Mouse (Mus musculus) c-Kit-positive CD71-positive TER-119-positive erythroid progenitor cells, embryonic 14.5 days (primary cell): ENCODE measurements at regions not wholly inside any gene's neighbourhood (a gene's known extent, or its start where the extent isn't known, plus 50 kb on each side); places are given as distances from the start of the nearest gene placed in this dataset.
A peak's percentile ranks its signal among the peaks of the same experiment; 100 is the strongest.
"Not testable (repeated sequence)": the region's sequence is repeated elsewhere in the genome, so short reads cannot be mapped to it uniquely, and the experiment has no call there.

Source experiments
- DNase-seq: peaks from one replicate; pipeline ENCODE4 v3.0.0-alpha.2; 2013; ENCODE audit warnings: low spot score

DNA sequence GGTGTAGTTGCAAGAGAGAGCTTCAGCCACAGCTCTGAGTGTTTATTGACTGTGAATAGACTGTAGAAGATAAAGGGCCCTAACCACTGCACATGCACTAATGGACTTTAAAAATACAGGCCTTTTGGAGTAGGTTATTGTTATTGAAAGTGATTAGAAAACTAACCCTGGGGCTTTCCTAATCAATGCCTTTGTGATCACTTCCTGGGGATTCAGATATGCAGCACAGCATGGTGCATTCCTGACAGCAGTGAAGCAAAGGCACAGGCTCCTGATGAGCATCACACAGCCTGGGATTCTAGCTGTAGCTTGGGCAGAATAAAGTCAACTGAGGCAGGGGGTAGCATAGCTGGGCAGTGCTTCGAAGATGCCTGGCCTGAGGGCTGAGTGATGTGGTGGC, 87.3 kb downstream of the Gm11077 start:
- no peak for DNase-seq

DNA sequence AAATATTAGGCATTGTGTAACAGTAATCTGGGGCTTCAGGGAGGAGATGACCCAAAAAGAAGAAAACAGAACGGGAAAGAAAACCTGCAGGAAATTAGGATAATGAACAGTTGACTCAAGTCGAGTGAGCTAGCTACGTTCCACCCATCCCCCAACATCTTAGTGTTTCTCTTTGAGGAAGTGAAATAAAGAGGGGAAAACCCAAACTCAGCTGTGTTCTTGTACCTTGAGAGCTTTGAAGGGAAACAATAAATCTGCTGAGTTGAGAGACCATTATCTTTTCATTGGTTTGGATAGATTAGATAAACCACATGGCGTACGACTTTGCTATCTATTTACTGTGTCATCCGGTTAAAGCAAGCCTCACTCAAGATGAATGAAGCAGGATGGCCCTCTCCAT, 87.7 kb downstream of the Gm11077 start:
- DNase-seq, result no peak

DNA sequence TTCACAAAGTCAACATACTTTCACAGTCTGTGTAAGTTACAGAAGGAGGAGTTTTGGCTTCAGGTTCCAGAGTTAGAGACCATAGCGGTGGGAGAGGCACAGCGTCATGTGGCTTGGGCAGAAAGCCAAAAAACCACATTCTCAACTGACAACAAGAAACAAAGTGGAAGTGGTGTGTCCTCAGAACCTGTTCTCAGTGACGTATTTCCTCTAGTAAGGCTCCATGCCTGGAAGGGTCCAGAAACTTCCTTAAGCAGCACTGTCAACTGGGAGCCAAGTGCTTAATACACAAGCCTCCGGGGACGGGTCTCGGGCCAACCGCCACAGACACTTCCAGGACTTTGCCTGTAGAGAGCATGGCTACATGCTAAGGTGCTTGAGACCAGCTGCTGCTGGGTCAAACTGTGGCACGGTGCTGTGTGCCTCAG, 90.4 kb downstream of the Gm11077 start:
- DNase-seq, result no peak

DNA sequence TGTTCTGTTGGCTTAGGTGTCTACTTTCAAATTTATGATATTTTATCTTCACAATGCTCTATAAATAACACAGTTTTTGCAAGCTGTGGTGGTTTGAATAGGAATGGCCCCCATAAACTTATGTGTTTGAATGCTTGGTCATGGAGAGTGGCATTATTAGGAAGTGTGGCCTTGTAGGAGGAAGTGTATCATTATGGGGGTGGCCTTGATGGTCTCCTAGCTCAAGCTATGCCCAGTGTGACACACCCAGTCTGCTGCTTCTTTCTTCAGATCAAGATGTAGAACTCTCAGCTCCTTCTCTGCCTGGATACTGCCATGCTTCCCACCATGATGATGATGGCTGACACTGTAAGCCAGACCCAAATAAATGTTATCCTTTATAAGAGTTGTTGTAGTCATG, 97.4 kb downstream of the Gm11077 start:
- no peak for DNase-seq

DNA sequence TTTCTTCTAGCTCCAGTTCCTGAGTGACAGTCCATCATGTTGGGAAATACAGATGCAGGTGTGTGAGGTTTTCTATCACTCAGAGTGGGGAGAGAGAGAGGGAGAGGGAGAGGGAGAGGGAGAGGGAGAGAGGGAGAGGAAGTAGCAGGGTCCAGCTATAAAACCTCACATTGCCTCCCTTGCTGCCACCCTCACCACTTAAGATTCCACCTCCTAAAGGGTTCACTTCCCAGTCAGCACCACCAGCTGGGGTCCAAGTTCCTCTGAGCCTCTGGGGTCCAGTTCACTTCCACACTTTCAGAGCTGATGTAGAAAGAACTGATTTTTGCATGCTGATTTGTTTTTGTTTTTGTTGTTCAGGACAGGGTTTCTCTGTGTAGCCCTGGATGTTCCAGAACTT, 98.6 kb downstream of the Gm11077 start:
- DNase-seq, result no peak

DNA sequence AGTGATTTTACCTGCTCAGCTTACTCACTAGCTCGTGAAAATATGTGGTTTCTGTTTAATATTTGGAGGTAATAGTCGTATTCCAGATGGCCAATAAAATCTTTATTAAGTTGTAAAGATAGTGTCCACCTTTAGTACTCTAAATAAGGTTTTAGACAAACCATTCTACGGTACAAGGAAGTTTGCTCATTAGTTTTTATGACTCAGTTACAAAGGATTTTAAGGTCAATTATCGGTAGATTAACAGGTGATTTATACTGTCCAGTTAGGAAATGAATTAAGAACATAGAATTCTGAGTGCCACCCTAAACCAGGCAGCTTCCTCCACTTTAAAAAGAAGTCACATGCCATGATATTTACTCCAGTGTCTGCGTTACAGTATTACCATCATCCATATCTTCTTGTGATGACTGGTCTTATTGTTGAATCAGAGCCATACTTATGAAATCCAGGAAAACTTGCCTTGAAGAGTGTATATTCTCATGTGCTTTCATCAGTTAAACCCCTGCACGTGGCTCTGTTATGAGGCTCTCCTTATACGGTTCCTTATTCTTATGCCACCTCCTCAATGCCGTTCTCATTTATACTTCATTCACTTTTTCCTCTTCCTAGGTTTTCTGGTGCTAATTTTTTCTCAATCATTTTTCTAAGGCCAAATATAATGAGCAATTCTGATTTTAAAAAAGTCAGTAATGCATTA, 114.4 kb downstream of the Gm11077 start:
- no peak for DNase-seq

DNA sequence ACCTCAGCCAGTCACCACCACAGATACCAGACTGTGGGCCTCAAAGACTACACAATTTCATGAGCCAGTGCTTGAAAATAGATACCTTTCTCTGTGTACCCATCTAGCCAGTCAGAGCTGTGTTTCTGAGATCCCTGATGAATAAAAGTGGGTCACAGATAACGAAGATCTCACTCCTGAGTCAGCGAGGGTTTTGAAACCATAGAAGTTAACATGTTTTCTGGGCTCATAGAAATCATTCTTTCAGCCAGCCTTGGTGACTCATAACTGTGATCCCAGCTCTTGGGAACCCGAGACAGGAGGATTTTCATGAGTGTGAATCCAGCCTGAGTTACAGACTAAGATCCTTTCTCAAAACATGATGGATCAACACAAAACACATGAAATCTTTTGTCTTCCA, 118.1 kb downstream of the Gm11077 start:
- no peak for DNase-seq

DNA sequence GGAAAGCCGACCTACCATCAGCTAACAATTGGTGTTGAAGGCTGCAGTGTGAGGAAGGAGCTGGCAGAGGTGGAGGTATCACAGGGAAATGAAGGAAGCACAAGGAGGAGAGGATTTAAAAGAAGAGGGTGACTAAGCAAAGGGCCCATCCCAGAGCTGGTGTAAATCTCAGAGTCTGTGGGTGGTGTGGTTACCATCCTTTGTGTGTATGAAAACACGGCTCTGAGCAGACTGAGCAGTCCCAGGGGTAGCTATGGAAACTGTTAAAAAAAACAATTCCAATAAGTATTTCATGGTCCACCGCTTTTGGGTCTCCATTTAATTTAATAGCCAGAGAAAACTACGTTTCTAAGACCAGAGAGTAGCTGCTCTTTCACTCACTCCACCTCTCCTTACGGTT, 123.3 kb downstream of the Gm11077 start:
- no peak for DNase-seq

DNA sequence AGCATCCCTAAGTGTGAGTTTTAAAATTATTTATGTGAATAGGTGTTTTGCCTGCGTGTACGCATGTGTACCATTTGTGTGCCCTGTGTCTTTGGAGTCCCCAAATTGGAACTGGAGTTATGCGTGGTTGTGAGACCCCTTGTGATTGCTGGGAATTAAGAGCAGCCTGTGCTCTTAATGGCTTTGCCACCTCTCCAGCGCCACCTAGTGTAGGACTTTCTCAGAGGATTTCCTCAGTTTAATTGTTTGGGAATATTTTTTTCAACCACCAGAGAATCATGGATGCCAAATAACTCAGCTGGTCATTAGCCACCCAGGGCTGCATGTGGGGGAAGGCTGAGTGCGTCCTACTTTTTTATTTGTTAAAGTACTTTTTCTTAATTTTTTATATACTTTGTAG, 124.4 kb downstream of the Gm11077 start:
- peak; percentile 2 for DNase-seq

DNA sequence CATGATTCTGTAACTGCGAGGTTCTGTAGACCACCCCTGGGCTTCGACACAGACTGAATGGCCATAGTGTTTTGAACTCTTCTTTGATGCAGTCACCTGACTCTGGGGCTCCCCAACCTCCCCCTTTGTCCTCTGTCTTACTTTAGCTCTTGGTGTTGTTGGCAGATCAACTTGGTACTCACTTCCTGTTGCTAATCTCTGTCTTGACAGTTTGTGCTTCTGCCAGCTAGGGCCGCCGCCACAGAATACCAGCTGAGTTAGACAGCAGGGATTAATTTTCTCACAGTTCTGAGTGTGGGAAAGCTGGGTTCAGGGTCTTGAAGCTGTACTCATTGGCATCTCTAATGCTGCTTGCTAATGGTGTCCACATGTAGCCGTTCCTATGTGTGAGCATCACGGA, 125.6 kb downstream of the Gm11077 start:
- DNase-seq, result no peak

DNA sequence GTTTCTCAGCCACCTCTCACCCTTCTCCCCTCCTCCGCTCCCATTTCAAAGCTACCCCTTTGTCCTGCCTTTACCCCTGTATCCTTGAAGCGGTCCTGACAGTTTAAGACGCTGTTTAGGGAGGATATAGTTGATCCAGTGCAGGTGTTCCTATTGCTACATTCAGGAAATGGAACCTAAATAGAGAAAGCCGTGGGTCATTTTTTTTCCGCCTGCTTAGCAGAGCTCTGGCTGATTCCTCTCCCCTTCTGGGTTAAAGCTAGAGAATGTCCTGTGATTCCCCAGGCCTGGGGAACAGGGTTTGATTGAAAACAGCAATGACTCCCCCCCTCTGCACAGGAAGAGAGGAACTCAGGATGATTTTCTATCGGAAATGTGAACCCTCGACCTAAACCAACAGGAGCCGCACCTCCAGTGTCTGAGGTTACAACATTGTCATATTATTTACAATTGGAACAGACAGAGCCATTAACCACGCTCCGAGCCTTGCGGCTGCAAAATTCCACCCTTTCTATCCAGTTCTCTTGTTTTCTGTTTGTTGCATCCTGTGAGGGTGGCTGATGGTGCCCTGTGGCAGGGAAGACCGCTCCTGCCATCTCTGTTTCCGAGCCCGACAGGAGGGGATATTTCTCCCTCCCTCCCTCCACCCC, 127.5 kb downstream of the Gm11077 start:
- no peak for DNase-seq

DNA sequence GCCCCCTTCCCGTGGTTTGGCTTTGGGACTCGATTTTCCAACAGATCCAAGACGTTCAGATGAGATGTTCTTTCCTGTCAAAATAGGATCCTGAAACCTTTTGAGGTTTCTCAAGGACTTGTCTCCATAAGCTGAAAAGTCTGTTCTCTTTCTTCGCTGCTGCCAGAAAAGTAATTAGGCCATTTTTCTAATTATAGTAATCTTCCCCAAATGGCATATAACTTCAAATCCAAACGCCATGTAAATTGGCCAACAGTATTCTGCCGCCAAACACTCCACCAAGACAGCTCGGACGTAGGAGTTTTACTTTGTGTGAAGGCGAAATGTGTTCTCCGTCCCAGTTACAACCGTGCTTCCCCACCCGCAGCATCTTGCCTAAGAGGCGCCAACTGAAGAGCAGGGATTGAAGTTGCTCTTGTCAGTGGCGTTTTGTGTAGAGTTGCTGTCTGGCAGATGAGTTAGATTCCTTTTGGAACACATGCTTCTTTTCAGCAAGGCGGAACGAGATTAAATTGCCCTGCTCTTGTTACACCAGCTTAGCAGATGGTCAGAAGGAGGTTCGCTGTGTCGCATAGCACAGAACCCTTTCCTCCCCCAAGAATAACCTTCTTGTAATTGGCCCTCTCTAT, 128.1 kb downstream of the Gm11077 start:
- DNase-seq, result no peak

DNA sequence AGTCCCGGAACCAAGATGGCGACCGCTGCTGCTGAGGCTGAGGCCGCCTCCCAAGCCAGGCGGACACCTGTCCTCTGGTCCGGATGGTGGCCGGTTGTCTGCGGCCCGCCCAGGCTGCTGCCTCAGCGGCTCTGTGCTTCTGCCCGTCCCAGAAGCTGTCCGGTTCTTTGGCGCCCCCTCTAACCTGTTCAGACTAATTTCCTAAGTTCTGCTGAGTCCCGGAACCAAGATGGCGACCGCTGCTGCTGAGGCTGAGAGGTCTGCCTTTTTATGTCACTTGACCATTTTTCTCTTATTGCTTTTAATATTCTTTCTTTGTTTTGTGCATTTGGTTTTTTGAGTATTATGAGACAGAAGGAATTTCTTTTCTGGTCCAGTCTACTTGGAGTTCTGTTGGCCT, 140.4 kb downstream of the Gm11077 start:
- DNase-seq, result not testable (repeated sequence)

DNA sequence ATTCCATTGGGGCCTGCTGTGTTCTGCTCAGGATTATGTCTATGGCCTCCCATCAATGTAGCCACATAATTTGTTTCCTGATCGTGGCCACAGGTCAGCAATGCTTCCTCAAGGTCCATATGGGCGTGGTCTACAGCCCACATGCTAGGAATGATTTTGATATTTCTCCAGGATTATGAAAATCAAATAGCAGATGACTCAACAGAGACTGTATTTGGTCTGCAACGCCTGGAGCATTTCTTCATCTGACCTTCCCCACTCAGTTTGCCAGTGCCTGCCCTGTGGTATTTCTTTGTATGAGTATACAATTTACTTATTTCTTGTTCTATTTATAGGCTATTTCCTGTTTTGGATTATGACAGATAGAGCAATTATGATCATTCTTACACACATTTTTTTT, 145.7 kb downstream of the Gm11077 start:
- no peak for DNase-seq

DNA sequence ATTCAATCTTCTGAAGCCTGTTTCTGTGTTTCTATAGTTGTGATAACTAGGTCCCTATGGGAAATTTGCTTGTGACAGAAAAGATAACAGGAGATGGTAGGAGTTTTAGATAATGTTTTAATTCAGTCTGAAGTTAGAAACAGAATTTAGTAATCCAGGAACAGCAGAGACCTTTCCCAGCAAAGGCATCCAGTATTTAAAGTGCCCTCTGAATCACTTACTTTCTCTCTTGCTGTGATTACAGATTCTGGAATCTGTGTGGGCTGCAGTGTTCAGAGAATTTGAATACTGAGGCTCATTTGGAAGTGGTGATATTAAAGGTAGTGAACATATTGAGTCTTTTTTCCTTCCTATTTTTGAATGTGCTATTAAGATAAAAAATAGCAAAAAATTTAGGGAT, 154.6 kb downstream of the Gm11077 start:
- DNase-seq, result no peak

DNA sequence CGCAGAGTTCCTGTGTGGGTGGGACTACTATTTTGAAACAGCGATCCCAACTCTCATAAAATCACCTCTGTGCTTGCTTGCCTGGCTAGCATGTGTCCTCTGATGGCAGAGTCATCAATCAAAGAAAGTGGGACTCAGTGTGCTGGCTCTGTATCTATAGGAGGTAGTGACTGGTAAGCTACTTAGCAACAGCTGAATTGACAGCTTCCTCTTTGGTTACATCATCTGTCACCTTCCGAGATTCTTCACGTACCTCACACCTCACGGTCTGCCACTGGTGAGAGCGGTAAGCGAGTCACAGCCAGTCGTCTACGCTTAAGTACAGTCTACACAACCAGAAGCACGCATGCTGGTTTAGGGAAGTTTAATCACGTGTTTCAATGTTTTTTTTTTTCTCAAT, 159.5 kb downstream of the Gm11077 start:
- no peak for DNase-seq

DNA sequence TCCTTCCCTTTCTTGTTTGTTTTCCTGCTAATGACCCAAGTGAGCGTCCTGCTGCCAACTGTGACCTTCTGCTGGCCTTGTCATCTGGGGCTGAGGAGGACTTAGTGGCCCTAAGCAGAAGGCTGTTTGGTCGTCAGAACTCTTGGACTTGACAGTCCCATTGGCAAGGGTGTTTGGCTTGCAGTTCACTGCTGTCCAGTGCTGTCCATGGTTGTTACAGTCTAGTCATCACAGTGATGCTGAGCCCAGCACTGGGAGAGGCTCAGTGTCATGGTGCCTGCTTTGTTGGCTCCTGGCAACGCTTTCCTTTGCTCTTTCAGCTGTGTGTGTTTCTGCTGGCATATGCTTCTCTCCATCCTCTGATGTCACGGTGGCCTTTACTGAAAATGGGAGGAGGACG, 161.0 kb downstream of the Gm11077 start:
- DNase-seq, result no peak

DNA sequence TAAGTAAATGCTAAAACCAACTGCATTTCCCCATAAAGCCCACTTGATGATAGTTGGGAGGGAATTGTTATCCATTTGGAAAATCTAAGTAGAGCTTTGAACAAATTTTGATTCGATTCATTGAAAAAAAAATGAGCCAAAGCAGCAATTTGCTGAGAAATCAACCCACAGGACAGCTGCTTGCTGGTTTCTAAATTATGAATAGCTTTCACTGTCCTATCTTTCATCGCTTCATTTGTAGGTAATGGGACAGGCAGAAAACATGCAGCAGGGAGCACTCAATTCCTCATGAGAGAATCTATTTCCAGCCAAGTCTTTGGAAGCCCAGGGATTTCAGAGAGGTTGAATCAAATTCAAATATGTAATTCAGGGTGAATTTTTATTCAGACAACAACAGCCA, 161.5 kb downstream of the Gm11077 start:
- no peak for DNase-seq

DNA sequence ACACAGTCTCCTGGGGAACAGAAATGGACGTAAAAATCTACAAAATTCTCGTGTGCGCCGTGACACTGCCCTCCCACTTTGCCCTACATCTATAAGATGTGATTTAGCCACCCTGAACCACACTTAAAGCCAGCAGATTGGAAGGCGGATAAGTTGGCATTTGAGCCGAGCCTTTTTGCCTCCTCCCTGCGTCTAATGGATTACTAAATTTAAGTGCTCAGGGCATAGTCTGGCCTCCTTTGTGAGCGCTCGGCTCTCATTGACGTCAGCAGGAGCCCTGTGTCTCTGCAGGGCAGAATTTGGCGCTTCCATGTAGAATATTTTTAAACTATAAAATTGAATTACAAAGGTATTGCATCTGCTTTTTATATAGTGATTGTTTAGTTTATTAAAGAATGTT, 165.4 kb downstream of the Gm11077 start:
- DNase-seq, result no peak

DNA sequence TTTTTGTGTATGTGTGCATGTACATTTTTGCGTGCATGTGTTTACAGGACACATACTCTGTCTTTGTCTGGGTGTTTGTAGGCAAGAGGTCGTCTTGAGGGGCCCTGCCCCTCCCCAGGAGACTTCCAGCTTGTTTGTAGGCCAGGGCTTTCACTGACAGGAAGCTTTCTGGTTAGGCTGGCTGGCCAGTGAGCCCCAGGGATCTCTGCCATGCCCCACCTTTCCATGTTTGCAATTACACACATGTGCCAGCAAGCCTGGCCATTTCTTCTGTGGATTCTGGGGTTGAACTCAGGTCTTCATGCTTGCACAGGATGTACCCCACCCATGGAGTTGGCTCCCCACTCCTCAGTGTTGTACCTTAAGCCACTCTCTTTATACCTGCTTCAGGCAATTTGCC, 166.4 kb downstream of the Gm11077 start:
- DNase-seq, result no peak

DNA sequence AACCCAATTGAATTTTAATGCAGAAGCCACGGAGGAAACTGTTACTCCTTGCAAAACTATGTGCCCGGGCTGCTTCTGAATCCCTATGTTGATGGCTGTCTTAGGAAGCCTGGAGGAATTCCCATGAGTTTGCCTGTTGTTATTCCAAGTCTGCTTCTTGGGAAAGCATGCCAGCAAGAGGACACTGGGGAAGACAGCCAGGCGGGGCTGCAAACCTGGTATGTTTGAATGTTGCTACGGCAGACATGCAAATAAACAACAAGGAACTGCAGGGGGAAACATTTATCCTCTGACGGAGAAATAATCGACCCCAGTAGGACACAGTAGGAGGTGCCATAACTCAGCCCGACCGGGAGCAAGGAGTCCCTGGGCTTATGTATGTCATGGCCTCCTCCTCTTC, 168.0 kb downstream of the Gm11077 start:
- no peak for DNase-seq

DNA sequence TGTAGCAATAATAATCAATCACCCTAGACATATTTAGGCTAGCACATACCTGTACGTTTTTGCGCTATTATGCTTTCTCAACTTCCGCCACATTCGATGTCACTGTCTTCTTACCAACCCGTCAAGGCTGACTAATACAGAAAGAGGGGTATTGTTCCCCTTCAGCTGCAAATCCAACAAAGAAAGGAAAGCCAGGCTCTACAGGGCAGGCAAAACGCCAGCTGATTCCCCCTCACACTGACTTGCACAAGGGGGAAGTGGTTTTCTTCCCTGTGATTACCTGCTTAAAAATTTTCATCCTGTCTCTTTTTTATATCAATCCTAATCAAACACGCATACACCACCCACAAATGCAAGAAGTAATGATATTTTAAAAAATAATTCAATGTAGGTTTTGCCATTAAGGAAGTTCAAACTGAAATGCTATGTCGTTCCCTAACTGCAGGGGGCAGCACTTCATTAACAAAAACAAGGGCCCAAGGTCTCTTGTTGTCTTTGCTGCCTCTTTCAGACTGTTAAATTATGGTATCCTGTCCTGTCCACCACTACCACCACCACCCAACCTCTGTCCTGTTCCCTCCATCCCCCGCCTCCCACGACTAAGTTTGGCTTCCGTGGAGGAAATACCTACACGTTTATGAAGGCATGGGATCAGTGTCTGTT, 195.4 kb downstream of the Gm11077 start:
- DNase-seq, result no peak

DNA sequence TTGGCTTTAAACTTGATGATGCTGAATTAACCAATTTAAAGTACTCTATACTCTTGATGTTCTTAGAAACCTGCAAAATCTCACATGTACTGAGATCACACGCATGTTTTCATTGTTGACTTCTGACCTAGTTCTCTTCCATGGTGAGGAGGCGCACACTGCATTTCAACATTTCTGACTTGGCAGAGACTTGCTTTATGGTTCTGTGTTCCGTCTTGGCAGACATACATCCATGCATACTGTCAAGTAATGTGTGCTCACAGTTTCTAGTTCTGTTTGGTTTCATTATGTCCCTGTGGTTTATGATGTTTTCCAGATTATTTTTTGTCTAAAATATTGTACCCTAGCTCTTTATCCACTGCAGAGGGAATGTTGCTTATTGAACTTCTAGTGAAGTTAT, 198.5 kb downstream of the Gm11077 start:
- no peak for DNase-seq
